Mouse (Mus musculus) erythroblast, embryonic 14.5 days (primary cell): ENCODE results near the gene Guca1a.

ENCODE experiments used
- GATA1 ChIP-seq: IDR thresholded peaks from 2 replicates; pipeline ENCODE4 v1.6.1; 2012; ENCODE audit warnings: low read length, inconsistent platforms, mixed read lengths
- TAL1 ChIP-seq: IDR thresholded peaks from 3 replicates; pipeline ENCODE4 v1.6.1; 2012; ENCODE audit warnings: low read length, inconsistent platforms, mixed read lengths

DNA sequence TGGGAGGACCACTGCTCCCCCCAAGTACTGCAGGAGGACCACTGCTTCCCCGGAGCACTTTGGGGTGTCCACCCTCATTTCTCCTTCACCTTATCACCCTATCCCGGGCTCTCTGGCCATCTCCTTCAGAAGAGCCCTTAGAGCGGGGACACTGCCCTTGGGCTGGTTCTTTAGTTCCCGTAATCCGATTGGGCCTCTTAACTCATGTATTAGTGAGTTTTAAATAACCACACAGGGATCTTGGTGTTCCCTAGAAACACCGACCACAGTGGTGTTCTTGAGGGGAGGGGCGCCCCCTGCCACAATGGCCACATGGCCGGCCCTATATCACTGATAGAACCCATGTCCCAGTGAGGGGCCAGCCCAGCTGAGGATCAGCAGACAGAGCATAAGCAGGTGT, 1.3 kb downstream of the Guca1a start:
- TF ChIP-seq GATA1 (no peak), TAL1 (no peak)
